Mouse (Mus musculus): Measurements from ENCODE around the gene Gm17190. TPM values are rescaled to one million over a fixed set of nuclear protein-coding genes. Genes with fewer than 3 reads are reported as not detected.
"Not testable (repeated sequence)": the region's sequence is repeated elsewhere in the genome, so short reads cannot be mapped to it uniquely, and the experiment has no call there.

The Gm17190 gene
- polyA plus RNA-seq (2012; ENCODE audit: insufficient read depth, low replicate concordance), result not detected in 2 replicates

DNA sequence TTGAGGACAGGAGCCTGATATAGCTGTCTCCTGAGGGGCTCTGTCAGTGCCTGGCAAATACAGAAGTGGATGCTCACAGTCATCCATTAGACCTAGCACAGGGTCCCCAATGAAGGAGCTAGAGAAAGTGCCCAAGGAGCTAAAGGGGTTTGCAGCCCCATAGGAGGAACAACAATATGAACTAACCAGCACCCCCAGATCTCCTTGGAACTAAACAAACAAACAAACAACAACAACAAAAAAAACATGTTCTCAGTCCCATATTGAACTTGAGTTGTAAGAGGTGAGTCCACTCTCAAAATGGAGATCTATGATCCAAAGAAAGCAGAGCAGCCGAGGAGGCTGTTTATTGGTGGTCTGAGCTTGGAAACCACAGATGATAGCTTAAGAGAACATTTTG lies at the start of gene Gm17190:
TSS of gene Gm17190 (plus strand) at position 301 of the 400 bp plus-strand sequence.
- H3K9me3 ChIP-seq; H3K36me3 ChIP-seq (replicated peaks; ENCODE audit: low read length); H3K27me3 ChIP-seq (replicated peaks); H3K4me1 ChIP-seq; H3K4me3 ChIP-seq (replicated peaks): not testable (repeated sequence)

DNA sequence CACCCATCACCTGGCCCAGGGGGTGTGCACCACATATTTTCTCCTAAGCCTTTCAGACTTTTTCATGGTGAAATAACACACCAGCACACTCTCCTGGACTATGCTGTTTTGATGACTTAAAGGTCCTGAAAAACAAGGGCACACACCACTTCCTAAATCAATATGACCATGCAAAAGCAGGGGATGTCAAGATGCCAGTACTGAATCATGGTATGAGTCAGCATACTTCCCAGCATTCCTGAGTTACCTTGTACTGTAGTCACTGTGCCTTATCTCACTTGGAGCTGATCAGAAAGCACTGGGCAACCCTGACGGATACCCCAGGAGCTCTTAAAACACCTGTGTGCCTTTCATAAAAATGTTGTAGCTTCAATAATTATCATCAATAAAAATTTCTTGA lies 42.3 kb upstream of the Gm17190 start:
- Histone ChIP-seq H3K27me3 (replicated peaks) (no peaks in the 10 kb centered on the region), H3K36me3 (replicated peaks; ENCODE audit: low read length) (no peaks in the 10 kb centered on the region), H3K4me1 (peaks cover 5% of the 10 kb centered on the region), H3K4me3 (replicated peaks) (no peak overlapping the region), H3K9me3 (no peaks in the 10 kb centered on the region; the same call in 1 of the 2 replicates)
- no peak for TF ChIP-seq GATA1 (IDR thresholded peaks at IDR 0.05; ENCODE audit: borderline replicate concordance, low read length)
- no peak for TF ChIP-seq FLI1 (IDR thresholded peaks at IDR 0.05; ENCODE audit: low read length)

DNA sequence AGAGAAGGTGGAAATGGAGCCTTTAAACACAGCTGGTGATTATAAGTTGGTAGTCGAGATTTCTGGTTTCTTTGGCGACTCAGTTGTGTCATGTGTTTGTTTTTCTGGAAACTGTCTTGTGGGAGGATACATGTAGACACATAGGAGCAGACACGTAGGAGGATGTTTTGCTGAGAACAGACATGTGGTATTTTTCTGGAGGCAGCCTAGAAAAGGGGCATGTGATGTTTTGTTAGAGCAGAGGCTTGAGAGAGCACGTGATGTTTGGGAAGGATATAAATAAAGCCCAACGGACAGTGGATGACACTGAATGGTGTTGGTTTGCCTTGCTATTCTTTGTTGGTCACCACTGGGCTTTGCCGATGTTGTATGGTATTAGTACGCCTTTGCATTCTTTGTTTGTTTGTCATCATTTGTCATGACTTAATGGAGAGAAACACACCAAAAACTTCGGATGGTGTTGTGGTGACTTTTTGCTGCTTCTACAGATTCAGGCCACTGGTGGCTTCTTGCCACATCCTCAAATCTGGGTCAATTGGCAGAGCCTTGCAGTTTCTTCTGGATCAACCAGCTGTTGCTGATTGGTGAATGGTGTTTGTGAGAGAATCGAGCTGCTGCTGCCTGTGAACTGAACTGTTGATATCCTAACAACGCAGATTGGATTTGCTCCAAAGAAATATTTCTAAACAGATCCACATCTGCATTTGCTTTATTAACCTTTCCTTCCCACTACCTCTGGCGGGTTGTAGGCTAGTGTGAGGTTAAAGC lies 41.4 kb upstream of the Gm17190 start:
- Histone ChIP-seq H3K36me3 (replicated peaks; ENCODE audit: low read length) (no peaks in the 10 kb centered on the region), H3K4me3 (replicated peaks) (no peak overlapping the region)
- no peak for TF ChIP-seq GATA1 (IDR thresholded peaks at IDR 0.05; ENCODE audit: borderline replicate concordance, low read length)
- TF ChIP-seq FLI1 (IDR thresholded peaks at IDR 0.05; ENCODE audit: low read length), result no peak

DNA sequence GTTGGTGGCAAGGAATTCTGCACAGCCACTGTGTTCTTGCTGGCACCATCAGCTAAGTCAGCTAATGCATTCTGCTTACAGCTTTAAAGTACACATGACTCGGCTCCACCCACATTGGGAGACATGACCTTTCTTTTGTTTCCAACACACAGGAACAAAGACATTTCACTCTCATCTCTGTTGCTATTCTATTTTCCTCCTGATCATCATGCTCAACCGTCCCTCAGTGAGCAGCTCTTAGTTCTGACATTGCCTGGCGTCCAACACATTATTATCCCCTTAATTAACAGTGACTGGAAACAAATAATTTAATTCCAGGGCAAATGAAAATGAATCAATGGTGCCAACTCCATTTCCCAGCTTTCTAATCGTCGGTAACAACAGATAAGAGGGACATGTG lies 36.5 kb upstream of the Gm17190 start:
- Histone ChIP-seq H3K4me3 (replicated peaks) (no peak overlapping the region), H3K27me3 (replicated peaks) (peaks cover 2% of the 10 kb centered on the region), H3K36me3 (replicated peaks; ENCODE audit: low read length) (no peaks in the 10 kb centered on the region), H3K9me3 (no peaks in the 10 kb centered on the region; the same call in 1 of the 2 replicates), H3K4me1 (no peaks in the 10 kb centered on the region)
- no peak for TF ChIP-seq FLI1 (IDR thresholded peaks at IDR 0.05; ENCODE audit: low read length)
- no peak for TF ChIP-seq GATA1 (IDR thresholded peaks at IDR 0.05; ENCODE audit: borderline replicate concordance, low read length)

More for the DNA sequence above, 41.4 kb upstream of the Gm17190 start:
- no peaks in the 10 kb centered on the region for H3K27me3 ChIP-seq (replicated peaks)
- peaks cover 5% of the 10 kb centered on the region for H3K4me1 ChIP-seq
- no peaks in the 10 kb centered on the region; the same call in 1 of the 2 replicates for H3K9me3 ChIP-seq

DNA sequence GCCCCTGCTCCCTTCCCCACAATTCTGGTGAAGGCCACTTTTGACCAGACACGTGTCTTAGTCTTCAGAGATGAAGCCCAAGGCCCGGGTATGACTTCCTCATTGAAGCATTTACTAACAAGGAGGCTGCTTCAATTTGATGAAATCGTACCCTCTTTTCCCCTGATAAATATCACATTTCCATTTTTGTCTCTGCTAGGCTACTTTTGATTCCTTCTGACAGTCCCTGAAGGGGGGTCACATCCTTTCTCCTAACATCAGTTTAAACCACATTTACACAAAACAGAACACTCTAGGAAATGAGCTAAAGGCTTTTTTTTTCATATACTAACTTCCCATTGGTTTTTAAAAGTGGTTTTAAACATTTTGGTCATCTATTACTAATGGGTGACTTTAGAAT lies 29.1 kb upstream of the Gm17190 start:
- H3K4me3 ChIP-seq (replicated peaks), result no peak overlapping the region
- no peaks in the 10 kb centered on the region for H3K36me3 ChIP-seq (replicated peaks; ENCODE audit: low read length)
- H3K27me3 ChIP-seq (replicated peaks), result peaks cover 2% of the 10 kb centered on the region
- no peak for TF ChIP-seq GATA1 (IDR thresholded peaks at IDR 0.05; ENCODE audit: borderline replicate concordance, low read length)
- no peak for TF ChIP-seq FLI1 (IDR thresholded peaks at IDR 0.05; ENCODE audit: low read length)
- no peaks in the 10 kb centered on the region for H3K4me1 ChIP-seq
- H3K9me3 ChIP-seq, result 0 out of 2 replicates have a peak, but pooled peaks cover 3% of the 10 kb centered on the region

DNA sequence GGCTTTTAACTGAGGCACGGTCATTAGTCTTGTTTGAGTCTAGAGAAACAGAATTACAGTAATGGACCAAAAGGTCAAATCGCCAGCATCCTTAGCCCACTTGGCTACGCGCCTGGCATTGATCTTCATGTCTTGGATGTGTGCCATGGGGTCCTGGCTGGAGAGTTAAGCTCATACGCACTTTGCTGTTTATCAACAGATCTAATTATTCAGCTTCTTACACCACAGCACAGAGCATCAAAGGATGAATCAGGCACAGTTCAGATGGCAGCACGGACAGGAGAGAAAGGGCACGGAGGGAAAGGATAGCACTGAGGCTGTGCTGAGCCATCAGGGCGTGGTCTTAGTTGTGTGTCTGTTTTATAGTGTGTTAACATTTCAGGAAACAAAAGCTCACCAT lies 8.3 kb upstream of the Gm17190 start:
- Histone ChIP-seq H3K4me1 (no peaks in the 10 kb centered on the region), H3K27me3 (replicated peaks) (no peaks in the 10 kb centered on the region), H3K9me3 (peaks cover 8% of the 10 kb centered on the region), H3K36me3 (replicated peaks; ENCODE audit: low read length) (no peaks in the 10 kb centered on the region), H3K4me3 (replicated peaks) (no peak overlapping the region)
- TF ChIP-seq FLI1 (IDR thresholded peaks at IDR 0.05; ENCODE audit: low read length), result no peak
- TF ChIP-seq GATA1 (IDR thresholded peaks at IDR 0.05; ENCODE audit: borderline replicate concordance, low read length), result no peak

DNA sequence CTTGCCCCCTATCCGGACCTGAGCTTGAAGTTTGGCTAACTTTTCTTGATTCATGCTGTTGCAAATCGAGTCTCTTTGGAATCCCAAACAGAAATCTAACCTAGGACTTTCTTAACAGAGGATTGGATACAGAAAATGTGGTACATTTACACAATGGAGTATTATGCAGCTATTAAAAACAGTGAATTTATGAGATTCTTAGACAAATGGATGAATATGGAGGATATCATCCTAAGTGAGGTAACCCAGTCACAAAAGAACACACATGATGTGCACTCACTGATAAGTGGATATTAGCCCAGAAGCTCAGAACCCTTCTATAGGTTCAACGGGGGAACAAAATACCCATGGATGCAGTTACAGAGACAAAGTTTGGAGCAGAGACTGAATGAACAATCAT lies 578 bp upstream of the Gm17190 start, which contains the start of gene Gm20075:
TSS of gene Gm20075 (minus strand) at position 101 of the 400 bp plus-strand sequence.
- H3K36me3 ChIP-seq (replicated peaks; ENCODE audit: low read length); H3K27me3 ChIP-seq (replicated peaks); H3K9me3 ChIP-seq; H3K4me1 ChIP-seq; H3K4me3 ChIP-seq (replicated peaks): not testable (repeated sequence)

DNA sequence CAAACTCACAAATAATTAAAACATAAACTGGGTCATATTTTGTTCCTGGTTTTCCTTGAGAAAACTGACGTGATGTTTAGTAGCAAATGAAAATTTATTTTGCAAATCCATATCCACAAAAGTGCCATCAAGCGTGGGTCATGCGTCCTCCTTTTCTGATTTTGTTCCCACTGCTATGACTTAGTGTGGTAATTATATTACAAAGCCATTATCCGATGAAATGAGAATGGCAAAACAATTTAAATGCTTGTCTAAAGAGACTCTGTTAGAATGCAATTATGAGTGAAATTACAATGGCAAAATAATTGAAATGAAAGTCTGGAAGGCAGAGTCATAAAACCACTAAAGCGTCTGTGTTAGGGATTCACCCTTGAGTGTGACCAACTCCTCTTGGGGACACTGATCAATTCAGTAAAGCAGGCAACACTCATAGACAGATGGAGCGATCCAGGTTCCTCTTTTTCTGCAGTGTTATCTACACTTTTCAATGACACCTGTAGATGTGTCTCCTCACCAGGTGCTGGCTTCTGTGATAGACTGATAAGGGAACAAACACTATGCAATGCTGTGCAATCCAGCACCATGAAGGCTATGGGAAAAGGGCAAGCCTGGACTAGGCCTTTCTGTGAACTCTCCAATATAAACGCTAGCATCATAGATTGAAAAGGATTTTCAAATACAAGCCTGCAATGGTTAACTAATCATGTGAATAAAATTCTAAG lies 3.9 kb downstream of the Gm17190 start:
- Histone ChIP-seq H3K9me3 (no peaks in the 10 kb centered on the region), H3K36me3 (replicated peaks; ENCODE audit: low read length) (no peaks in the 10 kb centered on the region), H3K27me3 (replicated peaks) (peaks cover 2% of the 10 kb centered on the region), H3K4me3 (replicated peaks) (no peak overlapping the region), H3K4me1 (no peaks in the 10 kb centered on the region)
- TF ChIP-seq GATA1 (IDR thresholded peaks at IDR 0.05; ENCODE audit: borderline replicate concordance, low read length), result no peak
- TF ChIP-seq FLI1 (IDR thresholded peaks at IDR 0.05; ENCODE audit: low read length), result no peak

DNA sequence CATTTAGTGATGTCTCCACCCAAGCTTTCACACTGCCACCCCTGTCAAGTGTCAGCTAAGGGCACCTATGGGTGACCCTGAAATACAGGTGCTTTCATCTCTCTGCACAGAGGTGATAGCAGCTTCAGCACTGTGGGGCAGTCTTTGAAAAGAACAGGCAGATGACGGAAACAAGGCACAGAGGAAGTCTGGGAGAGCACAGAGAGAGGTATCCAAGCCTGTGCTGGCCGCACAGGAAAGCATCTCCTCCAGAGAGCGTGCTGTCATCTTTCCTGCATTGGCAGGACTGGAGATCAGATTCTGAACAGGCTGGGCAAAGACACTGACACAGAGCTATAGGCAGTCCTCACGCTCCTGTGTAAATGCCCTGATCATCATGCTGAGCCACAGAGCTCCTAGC lies 9.1 kb downstream of the Gm17190 start:
- no peaks in the 10 kb centered on the region for H3K4me1 ChIP-seq
- H3K27me3 ChIP-seq (replicated peaks), result peaks cover 2% of the 10 kb centered on the region
- H3K4me3 ChIP-seq (replicated peaks), result no peak overlapping the region
- no peak for TF ChIP-seq GATA1 (IDR thresholded peaks at IDR 0.05; ENCODE audit: borderline replicate concordance, low read length)
- no peak for TF ChIP-seq FLI1 (IDR thresholded peaks at IDR 0.05; ENCODE audit: low read length)
- H3K9me3 ChIP-seq, result no peaks in the 10 kb centered on the region
- H3K36me3 ChIP-seq (replicated peaks; ENCODE audit: low read length), result no peaks in the 10 kb centered on the region

DNA sequence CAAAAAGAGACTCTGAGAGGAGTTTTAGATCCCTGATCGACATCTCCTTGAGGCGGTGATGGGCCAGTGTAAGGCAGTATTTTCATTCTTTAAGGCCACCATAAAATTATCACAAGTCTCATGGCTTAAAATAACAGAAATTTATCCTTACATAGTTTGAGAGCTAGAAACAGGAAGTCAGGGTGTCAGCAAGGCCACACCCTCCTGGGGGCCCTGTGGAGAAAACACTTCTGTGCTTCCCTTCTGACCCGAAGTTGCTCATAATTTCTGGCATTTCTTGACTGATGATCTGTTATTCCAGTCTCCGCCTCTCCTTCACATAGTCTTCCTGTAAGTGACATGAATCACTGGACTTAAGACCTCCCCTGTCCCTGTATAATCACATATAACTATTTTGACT lies 24.5 kb downstream of the Gm17190 start:
- Histone ChIP-seq H3K4me1 (peaks cover 7% of the 10 kb centered on the region; the same call in 1 of the 2 replicates), H3K4me3 (replicated peaks) (no peak overlapping the region), H3K9me3 (peaks cover 3% of the 10 kb centered on the region), H3K27me3 (replicated peaks) (no peaks in the 10 kb centered on the region), H3K36me3 (replicated peaks; ENCODE audit: low read length) (no peaks in the 10 kb centered on the region)
- no peak for TF ChIP-seq GATA1 (IDR thresholded peaks at IDR 0.05; ENCODE audit: borderline replicate concordance, low read length)
- no peak for TF ChIP-seq FLI1 (IDR thresholded peaks at IDR 0.05; ENCODE audit: low read length)

Data from megakaryocyte, embryonic 14.5 days (primary cell).